Mouse (Mus musculus): Measurements from ENCODE around the gene Vasp. TPM values are rescaled to one million over a fixed set of nuclear protein-coding genes. Genes with fewer than 3 reads are reported as not detected.

Gene Vasp
- polyA plus RNA-seq, 1 experiment from 2014 or later: 39.5 TPM

DNA sequence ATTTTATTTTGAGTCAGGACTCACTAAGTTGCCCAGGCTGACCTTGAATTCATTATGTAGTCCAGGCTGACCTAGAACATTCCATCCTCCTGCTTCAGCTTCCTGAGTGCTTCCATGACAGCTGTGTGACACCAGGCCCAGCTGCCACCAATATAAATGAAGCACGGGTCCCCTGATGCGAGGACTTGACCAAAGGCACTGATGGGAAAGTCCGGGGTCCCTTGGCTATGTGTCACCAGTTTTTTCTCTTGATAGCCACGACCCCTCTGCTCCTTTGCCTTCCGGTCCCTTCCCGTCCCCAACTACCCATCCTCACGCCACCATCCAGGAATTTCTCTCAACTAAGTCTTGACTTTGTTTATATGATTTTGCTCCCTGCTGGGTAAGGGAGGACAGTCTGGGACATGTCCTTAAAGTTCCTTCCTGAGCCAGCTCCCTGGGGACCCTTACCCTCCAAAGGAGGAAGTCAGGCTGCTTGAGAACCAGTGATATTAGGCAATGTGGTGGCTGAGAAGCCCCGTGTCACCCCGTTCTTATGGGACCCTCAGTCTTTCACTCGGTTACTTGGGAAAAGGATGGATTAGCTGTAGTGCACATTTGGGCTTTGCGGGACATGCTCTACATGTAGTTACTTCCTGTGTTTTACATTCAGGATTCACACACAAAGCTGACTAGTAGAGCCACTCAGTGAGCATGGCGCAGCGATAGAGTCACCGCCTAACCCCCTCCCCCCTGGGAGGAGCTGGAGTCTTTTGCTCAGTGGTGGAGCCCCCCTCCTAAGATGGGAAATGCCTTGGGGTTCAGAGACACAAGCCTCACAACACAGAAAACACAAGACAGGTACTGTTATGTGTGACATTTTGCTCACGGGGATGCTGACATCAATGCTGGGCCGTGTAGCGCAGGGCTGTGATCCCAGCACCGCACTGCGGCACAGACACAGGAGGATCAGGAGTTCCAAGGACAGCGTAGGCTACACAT is 44.5 kb downstream of the Vasp start:
- H3K9ac ChIP-seq (replicated peaks): peak overlapping the region; percentile 62

DNA sequence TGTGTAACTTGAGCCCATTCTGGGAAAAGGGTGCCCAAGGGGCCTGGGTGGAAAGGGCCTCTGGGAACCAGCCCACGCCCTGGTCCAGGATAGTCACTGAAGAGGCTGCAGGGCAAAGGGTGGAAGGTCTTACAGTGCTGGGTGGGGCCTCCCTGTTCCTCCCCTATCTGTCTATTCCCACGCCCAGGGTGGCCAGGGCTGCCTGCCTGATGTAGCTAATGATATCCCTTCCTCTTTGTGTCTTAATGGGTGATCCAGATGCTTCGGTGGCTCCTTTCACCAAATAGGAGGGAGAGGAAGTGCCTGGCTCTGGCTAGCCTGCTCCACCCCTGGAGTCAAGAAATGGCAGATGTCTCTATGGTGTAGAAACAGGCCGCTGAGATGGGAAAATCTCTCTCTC is 46.7 kb downstream of the Vasp start:
- 89% methylated on average over 4 of the region's 4 CpGs for WGBS
- Histone ChIP-seq H3K9me3 (no peaks in the 10 kb centered on the region), H3K36me3 (no peaks in the 10 kb centered on the region), H3K4me2 (replicated peaks) (no peak overlapping the region), H3K27me3 (no peaks in the 10 kb centered on the region), H3K9ac (replicated peaks) (no peak overlapping the region), H3K4me1 (peaks cover 20% of the 10 kb centered on the region), H3K27ac (replicated peaks) (no peak overlapping the region), H3K4me3 (no peak overlapping the region)
- ATAC-seq (replicated peaks): no peak

More for the DNA sequence above, 44.5 kb downstream of the Vasp start:
- Histone ChIP-seq H3K4me2 (replicated peaks) (peak overlapping the region; percentile 86), H3K27ac (replicated peaks) (peak overlapping the region; percentile 100), H3K4me3 (peak overlapping the region; percentile 65), H3K9me3 (no peaks in the 10 kb centered on the region), H3K4me1 (peaks cover 26% of the 10 kb centered on the region), H3K27me3 (no peaks in the 10 kb centered on the region), H3K36me3 (no peaks in the 10 kb centered on the region)
- WGBS: 20% methylated on average over 20 of the region's 20 CpGs
- ATAC-seq (replicated peaks): peak; percentile 34

DNA sequence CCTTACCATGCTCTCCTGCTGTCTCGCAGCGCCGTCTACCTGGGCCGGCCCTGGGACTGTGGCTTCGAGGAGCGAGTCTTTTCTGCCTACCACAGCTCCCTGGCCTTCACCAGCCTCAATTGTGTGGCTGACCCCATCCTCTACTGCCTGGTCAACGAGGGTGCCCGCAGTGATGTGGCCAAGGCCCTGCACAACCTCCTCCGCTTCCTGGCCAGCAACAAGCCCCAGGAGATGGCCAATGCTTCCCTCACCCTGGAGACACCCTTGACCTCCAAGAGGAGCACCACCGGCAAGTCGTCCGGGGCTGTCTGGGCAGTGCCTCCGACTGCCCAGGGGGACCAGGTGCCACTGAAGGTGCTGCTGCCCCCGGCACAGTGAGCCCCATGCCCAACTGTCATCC is 48.7 kb downstream of the Vasp start:
- ATAC-seq (replicated peaks): no peak
- 93% methylated on average over 14 of the region's 14 CpGs for WGBS
- Histone ChIP-seq H3K27me3 (no peaks in the 10 kb centered on the region), H3K4me3 (no peak overlapping the region), H3K36me3 (no peaks in the 10 kb centered on the region), H3K27ac (replicated peaks) (no peak overlapping the region), H3K4me2 (replicated peaks) (no peak overlapping the region), H3K9me3 (no peaks in the 10 kb centered on the region), H3K9ac (replicated peaks) (no peak overlapping the region), H3K4me1 (peaks cover 10% of the 10 kb centered on the region)

DNA sequence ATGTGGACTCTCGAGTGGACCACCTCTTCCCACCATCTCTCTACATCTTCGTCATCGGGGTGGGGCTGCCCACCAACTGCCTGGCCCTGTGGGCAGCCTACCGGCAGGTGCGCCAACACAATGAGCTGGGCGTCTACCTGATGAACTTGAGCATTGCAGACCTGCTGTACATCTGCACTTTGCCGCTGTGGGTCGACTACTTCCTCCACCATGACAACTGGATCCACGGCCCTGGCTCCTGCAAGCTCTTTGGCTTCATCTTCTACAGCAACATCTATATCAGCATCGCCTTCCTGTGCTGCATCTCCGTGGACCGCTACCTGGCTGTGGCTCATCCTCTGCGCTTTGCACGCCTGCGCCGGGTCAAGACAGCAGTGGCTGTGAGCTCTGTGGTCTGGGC is 49.4 kb downstream of the Vasp start:
- Histone ChIP-seq H3K27me3 (no peaks in the 10 kb centered on the region), H3K4me1 (peaks cover 7% of the 10 kb centered on the region), H3K4me3 (no peak overlapping the region), H3K9ac (replicated peaks) (no peak overlapping the region), H3K27ac (replicated peaks) (no peak overlapping the region), H3K4me2 (replicated peaks) (no peak overlapping the region), H3K9me3 (no peaks in the 10 kb centered on the region), H3K36me3 (no peaks in the 10 kb centered on the region)
- WGBS: 95% methylated on average over 16 of the region's 16 CpGs
- no peak for ATAC-seq (replicated peaks)

DNA sequence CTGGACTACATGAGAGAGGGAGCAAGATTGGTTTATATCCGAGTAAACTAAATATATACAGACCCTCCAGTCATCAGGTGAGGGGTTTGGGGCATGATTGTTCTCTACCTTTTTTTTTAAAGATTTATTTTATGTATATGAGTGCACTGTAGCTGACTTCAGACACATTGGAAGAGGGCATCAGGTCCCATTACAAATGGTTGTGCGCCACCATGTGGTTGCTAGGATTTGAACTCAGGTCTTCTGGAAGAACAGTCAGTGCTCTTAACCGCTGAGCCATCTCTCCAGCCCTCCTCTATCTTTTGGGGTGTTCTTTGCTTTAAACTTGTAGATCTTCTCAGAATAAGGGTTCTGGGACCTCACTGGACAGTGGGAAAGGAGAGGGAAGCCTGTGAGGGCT is 51.6 kb downstream of the Vasp start:
- no peaks in the 10 kb centered on the region for H3K36me3 ChIP-seq
- no peak overlapping the region for H3K9ac ChIP-seq (replicated peaks)
- no peak overlapping the region for H3K4me3 ChIP-seq
- 71% methylated on average over 3 of the region's 3 CpGs for WGBS
- no peaks in the 10 kb centered on the region for H3K4me1 ChIP-seq
- H3K9me3 ChIP-seq: no peaks in the 10 kb centered on the region
- no peak for ATAC-seq (replicated peaks)
- no peaks in the 10 kb centered on the region for H3K27me3 ChIP-seq
- no peak overlapping the region for H3K4me2 ChIP-seq (replicated peaks)
- H3K27ac ChIP-seq (replicated peaks): no peak overlapping the region

DNA sequence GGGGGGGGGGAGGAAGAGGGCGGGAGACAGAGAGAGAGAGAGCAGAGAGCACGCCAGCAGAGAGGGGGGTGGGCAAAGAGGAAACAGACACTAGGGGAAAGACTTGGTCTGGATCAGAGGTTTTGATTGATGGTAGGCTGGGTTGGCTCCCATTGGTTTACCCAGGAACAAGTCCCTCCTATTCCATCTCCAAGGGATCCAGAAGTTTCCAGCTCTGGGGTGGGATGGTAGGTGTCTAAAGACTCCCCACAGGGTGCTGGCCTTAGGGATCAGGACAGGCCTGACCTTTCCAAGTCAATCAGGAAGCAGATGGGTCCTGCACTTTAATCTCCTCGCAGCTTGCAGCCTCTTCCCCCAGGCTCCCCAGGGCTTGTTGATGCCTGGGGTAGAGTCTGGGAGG is 53.7 kb downstream of the Vasp start:
- no peak for ATAC-seq (replicated peaks)
- no peak overlapping the region for H3K9ac ChIP-seq (replicated peaks)
- H3K36me3 ChIP-seq: no peaks in the 10 kb centered on the region
- WGBS: 34% methylated on average over 3 of the region's 3 CpGs
- H3K9me3 ChIP-seq: no peaks in the 10 kb centered on the region
- no peaks in the 10 kb centered on the region for H3K4me1 ChIP-seq
- no peak overlapping the region for H3K27ac ChIP-seq (replicated peaks)
- H3K4me2 ChIP-seq (replicated peaks): no peak overlapping the region
- H3K4me3 ChIP-seq: no peak overlapping the region
- no peaks in the 10 kb centered on the region for H3K27me3 ChIP-seq

DNA sequence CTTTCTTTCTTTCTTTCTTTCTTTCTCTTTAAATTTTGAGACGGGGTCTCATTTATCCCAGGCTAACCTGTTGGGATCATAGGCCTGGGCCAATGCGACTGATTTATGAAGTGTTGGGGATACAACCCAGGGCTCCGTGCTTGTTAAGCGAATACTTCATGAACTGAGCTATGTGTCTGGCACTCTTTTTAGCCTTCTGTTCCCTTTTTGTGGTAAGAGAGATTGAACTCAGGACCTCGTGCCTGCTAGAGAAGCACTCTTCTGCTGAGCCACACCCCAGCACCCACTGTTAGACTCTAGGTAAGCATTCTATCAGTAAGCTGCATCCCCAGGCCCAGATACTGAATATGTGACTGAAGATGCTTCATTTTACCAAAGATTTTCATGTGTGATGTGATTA is 54.1 kb downstream of the Vasp start:
- no peak overlapping the region for H3K4me2 ChIP-seq (replicated peaks)
- no peak for ATAC-seq (replicated peaks)

DNA sequence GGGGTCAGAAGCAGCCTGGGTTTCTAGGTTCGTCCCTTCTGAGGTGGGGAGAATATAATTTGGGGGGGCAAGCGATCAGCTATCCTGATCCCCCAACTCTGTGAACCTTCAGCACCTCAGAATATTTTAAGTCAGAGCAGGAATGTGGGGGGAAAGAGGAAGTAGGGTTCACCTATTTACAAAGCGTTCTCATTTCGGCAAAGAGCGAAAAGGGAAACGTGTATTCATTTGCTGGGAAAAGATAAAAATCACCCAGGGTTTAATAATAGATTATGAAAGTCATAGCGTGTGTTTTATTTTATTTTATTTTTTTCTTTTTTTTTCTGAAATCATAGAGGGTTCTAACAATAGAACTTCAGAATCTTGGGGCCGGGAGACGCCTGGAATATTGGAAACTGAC is 56.7 kb downstream of the Vasp start:
- Histone ChIP-seq H3K4me1 (peaks cover 8% of the 10 kb centered on the region), H3K9ac (replicated peaks) (no peak overlapping the region), H3K9me3 (no peaks in the 10 kb centered on the region), H3K4me2 (replicated peaks) (no peak overlapping the region), H3K4me3 (no peak overlapping the region), H3K27me3 (no peaks in the 10 kb centered on the region), H3K27ac (replicated peaks) (no peak overlapping the region), H3K36me3 (no peaks in the 10 kb centered on the region)
- 74% methylated on average over 9 of the region's 9 CpGs for WGBS
- no peak for ATAC-seq (replicated peaks)

More for the DNA sequence above, 54.1 kb downstream of the Vasp start:
- H3K4me1 ChIP-seq: peaks cover under 1% of the 10 kb centered on the region; the same call in 1 of the 2 replicates
- no peaks in the 10 kb centered on the region for H3K27me3 ChIP-seq
- H3K36me3 ChIP-seq: no peaks in the 10 kb centered on the region
- no peak overlapping the region for H3K27ac ChIP-seq (replicated peaks)
- H3K9me3 ChIP-seq: no peaks in the 10 kb centered on the region
- no peak overlapping the region for H3K9ac ChIP-seq (replicated peaks)
- no peak overlapping the region for H3K4me3 ChIP-seq
- WGBS: 74% methylated on average over 5 of the region's 5 CpGs

DNA sequence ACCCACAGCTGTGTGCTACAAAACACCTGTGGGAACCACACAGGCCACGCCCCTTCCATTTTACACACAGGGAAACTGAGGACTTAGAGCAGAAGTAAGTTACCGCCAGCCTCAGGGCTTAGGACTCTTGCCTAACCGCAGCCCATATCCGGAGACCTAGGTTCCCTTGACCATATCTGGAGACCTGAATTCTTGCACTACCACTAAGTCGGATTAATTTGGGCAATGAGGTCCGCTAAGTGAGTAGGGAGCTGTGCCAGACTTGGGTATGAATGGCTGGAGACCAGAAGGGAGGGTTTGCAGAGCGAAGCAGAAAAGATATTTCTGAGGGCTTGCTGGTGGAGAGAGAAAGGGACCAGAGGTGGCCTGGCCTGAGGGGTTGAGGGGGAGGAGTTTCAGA is 57.2 kb downstream of the Vasp start:
- no peak overlapping the region for H3K4me2 ChIP-seq (replicated peaks)
- peaks cover 8% of the 10 kb centered on the region for H3K4me1 ChIP-seq
- H3K27ac ChIP-seq (replicated peaks): no peak overlapping the region
- H3K9me3 ChIP-seq: no peaks in the 10 kb centered on the region
- no peak for ATAC-seq (replicated peaks)
- H3K27me3 ChIP-seq: no peaks in the 10 kb centered on the region
- no peak overlapping the region for H3K9ac ChIP-seq (replicated peaks)
- 60% methylated on average over 7 of the region's 7 CpGs for WGBS
- H3K36me3 ChIP-seq: no peaks in the 10 kb centered on the region
- no peak overlapping the region for H3K4me3 ChIP-seq

DNA sequence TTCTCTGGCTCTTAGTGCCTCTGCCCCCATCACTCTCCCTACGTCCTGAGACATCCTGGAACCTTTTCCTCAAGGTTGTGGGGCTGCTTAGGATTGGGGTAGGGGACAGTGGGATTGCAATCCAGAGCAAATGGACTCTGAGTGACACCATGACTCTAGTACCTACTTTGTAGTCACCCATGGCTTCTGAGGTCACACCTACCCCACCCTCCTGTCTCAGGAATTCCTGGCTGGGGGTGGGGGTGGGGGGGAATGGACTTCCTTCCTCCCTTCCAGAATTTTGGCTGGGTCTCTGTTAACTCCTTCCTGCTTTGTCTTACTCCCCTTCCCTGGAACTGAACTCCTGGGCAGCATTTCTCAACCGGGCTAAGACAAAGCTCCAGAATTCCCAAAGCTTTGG is 58.2 kb downstream of the Vasp start:
- ATAC-seq (replicated peaks): no peak
- H3K4me3 ChIP-seq: no peak overlapping the region
- 85% methylated on average over 2 of the region's 2 CpGs for WGBS

DNA sequence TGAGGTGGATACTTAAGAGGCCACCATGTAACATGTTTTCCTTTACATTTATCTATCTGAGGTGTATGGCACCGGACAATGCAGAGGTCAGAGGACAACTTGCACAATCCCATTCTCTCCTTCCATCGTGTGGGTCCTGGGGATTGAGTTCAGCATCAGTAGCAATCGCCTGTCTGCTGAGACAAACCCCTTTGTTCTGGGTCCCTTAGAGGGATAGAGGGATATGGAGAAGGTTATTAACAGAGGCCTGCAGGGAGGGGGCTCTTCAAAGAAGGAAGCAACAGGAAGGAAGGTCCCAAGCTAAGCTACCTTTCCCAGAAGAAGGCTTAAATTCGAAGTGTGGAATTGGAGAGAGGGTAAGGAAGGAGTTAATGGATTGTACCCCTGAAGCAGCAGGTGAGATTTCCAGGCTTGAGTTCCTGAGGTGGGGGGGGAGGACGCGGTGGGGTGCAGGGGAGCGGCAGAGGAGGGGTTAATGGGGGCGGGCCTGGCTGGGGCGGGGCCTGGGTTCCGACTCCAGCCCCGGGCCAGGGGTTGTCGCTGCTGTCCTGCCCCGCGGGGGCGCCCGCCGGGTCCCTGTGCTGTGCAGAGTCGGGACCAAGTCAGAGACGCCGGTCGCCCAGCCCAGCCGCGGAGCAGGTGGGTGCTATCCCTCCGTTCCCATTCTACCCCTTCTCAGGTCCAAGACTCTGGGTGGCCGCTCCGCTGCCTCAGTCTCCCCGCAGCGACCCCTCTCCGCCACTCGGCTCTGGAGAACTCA is 59.4 kb downstream of the Vasp start, which contains the start of gene Gpr4:
Gene Gpr4 (plus strand): TSS at position 543 of the 760 bp plus-strand sequence.
- H3K4me2 ChIP-seq (replicated peaks): peak within 1 kb of the TSS; percentile 85
- peak within 1 kb of the TSS; percentile 49 for H3K4me3 ChIP-seq
- H3K4me1 ChIP-seq: peaks cover 8% of the 10 kb centered on the region
- peak; percentile 51 for ATAC-seq (replicated peaks)
- H3K36me3 ChIP-seq: no peaks in the 10 kb centered on the region
- WGBS: 3% methylated on average over 23 of the region's 30 CpGs
- no peak within 1 kb of the TSS for H3K27ac ChIP-seq (replicated peaks)
- H3K9me3 ChIP-seq: no peaks in the 10 kb centered on the region
- peak within 1 kb of the TSS; percentile 57 for H3K9ac ChIP-seq (replicated peaks)
- no peaks in the 10 kb centered on the region for H3K27me3 ChIP-seq

More for the DNA sequence above, 58.2 kb downstream of the Vasp start:
- H3K9ac ChIP-seq (replicated peaks): no peak overlapping the region
- H3K4me2 ChIP-seq (replicated peaks): no peak overlapping the region
- H3K27ac ChIP-seq (replicated peaks): no peak overlapping the region
- H3K27me3 ChIP-seq: no peaks in the 10 kb centered on the region
- H3K36me3 ChIP-seq: no peaks in the 10 kb centered on the region
- H3K9me3 ChIP-seq: no peaks in the 10 kb centered on the region
- peaks cover 8% of the 10 kb centered on the region for H3K4me1 ChIP-seq

DNA sequence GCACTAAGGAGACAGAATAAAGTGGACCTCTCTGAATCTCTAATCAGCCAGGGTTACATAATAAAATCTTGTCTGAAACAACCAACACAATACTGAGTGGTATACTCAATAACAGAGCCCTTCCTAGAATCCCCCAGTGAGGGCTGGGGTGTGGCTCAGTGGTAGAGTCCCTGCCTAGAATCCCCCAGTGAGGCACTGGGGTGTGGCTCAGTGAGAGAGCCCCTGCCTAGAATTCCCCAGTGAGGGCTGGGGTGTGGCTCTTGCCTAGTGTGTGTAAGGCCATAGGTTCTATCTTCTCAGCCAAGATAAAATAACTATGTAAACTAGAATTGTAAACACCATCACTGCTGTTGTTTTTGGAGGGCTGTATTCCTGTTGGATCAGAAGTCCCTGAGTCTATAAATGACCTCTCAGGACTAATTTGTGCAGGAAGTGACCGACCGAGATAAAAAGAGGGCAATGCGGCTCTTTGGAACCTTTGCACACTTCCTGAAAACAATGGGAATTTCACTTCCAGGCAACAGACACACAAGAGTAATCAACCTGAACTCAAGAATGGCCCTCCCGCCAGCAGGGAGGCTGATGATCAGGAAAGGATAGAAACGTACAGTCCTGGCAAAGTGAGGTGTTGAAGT is 60.5 kb downstream of the Vasp start:
- Histone ChIP-seq H3K4me3 (no peak overlapping the region), H3K27me3 (no peaks in the 10 kb centered on the region), H3K9ac (replicated peaks) (no peak overlapping the region), H3K4me2 (replicated peaks) (no peak overlapping the region), H3K9me3 (no peaks in the 10 kb centered on the region), H3K36me3 (no peaks in the 10 kb centered on the region), H3K27ac (replicated peaks) (no peak overlapping the region), H3K4me1 (peaks cover 8% of the 10 kb centered on the region)
- no peak for ATAC-seq (replicated peaks)
- 63% methylated on average over 5 of the region's 5 CpGs for WGBS
